17 mouse cellular contexts compared by ENCODE assay signal in genomic region chr10:58529358-58529757, GRCm38 (mm10). TPM values are rescaled to one million over a fixed set of nuclear protein-coding genes. Genes with fewer than 3 reads are reported as not detected.
DNase-seq lines count a peak whose midpoint lies in the region; TF ChIP-seq lines count a peak whose summit lies in the region.
"Had no signal": no experiment of that assay in that cellular context is flagged by ENCODE, and none has a peak within 500 bp of the region (broad histone marks: within the 10 kb centered on the region; RNA-seq: fewer than 3 reads in every experiment).

No protein-coding gene starts in this region.

- no peak for TF ChIP-seq POLR2A in ES-Bruce4 (IDR thresholded peaks at IDR 0.05; ENCODE audit: insufficient read depth, low read length)

- peak; percentile 31 for DNase-seq in CD4-positive, CD25-positive, alpha-beta regulatory T cell, adult 2 months (ENCODE audit: low read depth, low spot score)
- peak; percentile 74 for DNase-seq in induced T-regulatory cell, adult 2 months (ENCODE audit: low read depth)
- no peak for DNase-seq in lung, postnatal 10 days
- DNase-seq in cerebellum, adult 8-10 months = no peak
- DNase-seq in lung, postnatal 4 days = no peak
- DNase-seq: adrenal gland, postnatal 25 days; cerebellum, adult 11 months; cerebellum, adult 9-10 months; cerebellum, postnatal 25 days; gastrocnemius, postnatal 25 days; heart, postnatal 36 days; kidney, adult 18-20 months had no signal

- H3K27ac ChIP-seq in ES-Bruce4 (ENCODE audit: insufficient read depth, low read length) = peak overlapping the region; percentile 94
- H3K27ac ChIP-seq: embryonic facial prominence, embryonic 13.5 days; forebrain, embryonic 12.5 days; heart, embryonic 13.5 days; intestine, embryonic 15.5 days had no signal

- no peaks in the 10 kb centered on the region for H3K4me1 ChIP-seq in ES-Bruce4 (ENCODE audit: control insufficient read depth, insufficient read depth, low read length)
- H3K4me1 ChIP-seq: embryonic facial prominence, embryonic 13.5 days; forebrain, embryonic 12.5 days; heart, embryonic 13.5 days; intestine, embryonic 15.5 days had no signal

- peaks cover 4% of the 10 kb centered on the region; the same call in 1 of the 2 replicates for H3K9me3 ChIP-seq in ES-Bruce4 (replicated peaks; ENCODE audit: control insufficient read depth, insufficient read depth, low read length, poor library complexity, severe bottlenecking)
- H3K9me3 ChIP-seq: forebrain, embryonic 12.5 days; intestine, embryonic 15.5 days had no signal

- TF ChIP-seq CTCF in ES-Bruce4 (IDR thresholded peaks at IDR 0.05; ENCODE audit: low read depth, low read length) = no peak

- H3K36me3 ChIP-seq in ES-Bruce4 (ENCODE audit: control insufficient read depth, insufficient read depth, low read length, poor library complexity, severe bottlenecking) = peaks cover 13% of the 10 kb centered on the region
- H3K36me3 ChIP-seq: intestine, embryonic 15.5 days had no signal

- no peak for TF ChIP-seq EP300 in ES-Bruce4 (IDR thresholded peaks at IDR 0.05; ENCODE audit: insufficient read depth, low read depth, low read length)

- H3K9ac ChIP-seq in ES-Bruce4 (ENCODE audit: low read depth, poor library complexity, severe bottlenecking) = no peak overlapping the region
- H3K9ac ChIP-seq: embryonic facial prominence, embryonic 13.5 days; forebrain, embryonic 12.5 days; heart, embryonic 13.5 days; intestine, embryonic 15.5 days had no signal

- no peak overlapping the region for H3K4me3 ChIP-seq in ES-Bruce4 (ENCODE audit: low read depth, low read length)
- H3K4me3 ChIP-seq: embryonic facial prominence, embryonic 13.5 days; forebrain, embryonic 12.5 days; heart, embryonic 13.5 days; intestine, embryonic 15.5 days had no signal

- no peaks in the 10 kb centered on the region for H3K27me3 ChIP-seq in ES-Bruce4 (ENCODE audit: control insufficient read depth, insufficient read depth, low read length, poor library complexity, severe bottlenecking)
- H3K27me3 ChIP-seq: embryonic facial prominence, embryonic 13.5 days; forebrain, embryonic 12.5 days; heart, embryonic 13.5 days; intestine, embryonic 15.5 days had no signal

RNA-seq across cellular contexts. Expression of gene Ccdc138, which starts 31.6 kb away (rescaled TPM):
- 19.3 TPM in 2 replicates for polyA plus RNA-seq in ES-Bruce4 (2011; ENCODE audit: insufficient read depth, insufficient read length, low read depth, missing spikeins)

Comparison
In these comparisons a context has a peak if more than half of its experiments do, and no peak if none do; other contexts are left out.
1. DNase-seq: peak in CD4-positive, CD25-positive, alpha-beta regulatory T cell, adult 2 months (single experiment) and induced T-regulatory cell, adult 2 months (single experiment); none in lung, postnatal 10 days (single experiment), cerebellum, adult 8-10 months (single experiment) and lung, postnatal 4 days (0 of 2).